Mouse (Mus musculus): ENCODE data around the gene Rundc3a. TPM values are rescaled to one million over a fixed set of nuclear protein-coding genes. Genes with fewer than 3 reads are reported as not detected.
A peak's percentile ranks its signal among the peaks of the same experiment; 100 is the strongest.
"Not testable (repeated sequence)": the region's sequence is repeated elsewhere in the genome, so short reads cannot be mapped to it uniquely, and the experiment has no call there.

Gene Rundc3a
- total and polyA plus RNA-seq, 2 experiments from 2014 or later, result 121 to 306 TPM

GRCm38 (mm10) chr11:102408888-102409794 lies 15.9 kb downstream of the Rundc3a start:
- DNase-seq (no peak), ATAC-seq (no peak)
- H3K4me1 ChIP-seq (ENCODE audit: insufficient read depth), result peaks cover 10% of the 10 kb centered on the region; the same call in 1 of the 2 replicates
- WGBS, result 34% methylated on average over 15 of the region's 15 CpGs
- H3K27ac ChIP-seq (ENCODE audit: low read depth, low read length), result 0 out of 2 replicates have a peak overlapping the region, but pooled peaks have one; percentile 21
- peak overlapping the region; percentile 97 for H3K4me2 ChIP-seq (ENCODE audit: low read depth)
- H3K9ac ChIP-seq, result no peak overlapping the region
- peak overlapping the region; percentile 66 for H3K4me3 ChIP-seq (ENCODE audit: low read depth, low read length)
- no peaks in the 10 kb centered on the region; the same call in 1 of the 2 replicates for H3K36me3 ChIP-seq (ENCODE audit: insufficient read depth)
- H3K27me3 ChIP-seq (ENCODE audit: insufficient read depth, low read length), result no peaks in the 10 kb centered on the region
- no peak for TF ChIP-seq CTCF (IDR thresholded peaks at IDR 0.05; ENCODE audit: low read depth)
- H3K9me3 ChIP-seq (ENCODE audit: low read length), result no peaks in the 10 kb centered on the region

- no peak for ATAC-seq
- H3K4me3 ChIP-seq (ENCODE audit: low read depth, low read length), result no peak overlapping the region
- H3K9ac ChIP-seq, result no peak overlapping the region
- no peak for TF ChIP-seq CTCF (IDR thresholded peaks at IDR 0.05; ENCODE audit: low read depth)
- peaks cover 10% of the 10 kb centered on the region; the same call in 1 of the 2 replicates for H3K4me1 ChIP-seq (ENCODE audit: insufficient read depth)
- WGBS, result 82% methylated on average over 3 of the region's 3 CpGs
- H3K9me3 ChIP-seq (ENCODE audit: low read length), result no peaks in the 10 kb centered on the region
- no peaks in the 10 kb centered on the region for H3K27me3 ChIP-seq (ENCODE audit: insufficient read depth, low read length)
- H3K4me2 ChIP-seq (ENCODE audit: low read depth), result no peak overlapping the region
- H3K36me3 ChIP-seq (ENCODE audit: insufficient read depth), result no peaks in the 10 kb centered on the region
- DNase-seq, result no peak
- H3K27ac ChIP-seq (ENCODE audit: low read depth, low read length), result no peak overlapping the region
Measured at GRCm38 (mm10) chr11:102409795-102410330, 16.7 kb downstream of the Rundc3a start.

- ATAC-seq; DNase-seq; H3K4me1 ChIP-seq (ENCODE audit: insufficient read depth); H3K9ac ChIP-seq; H3K9me3 ChIP-seq (ENCODE audit: low read length); H3K4me2 ChIP-seq (ENCODE audit: low read depth); H3K27me3 ChIP-seq (ENCODE audit: insufficient read depth, low read length); H3K27ac ChIP-seq (ENCODE audit: low read depth, low read length); H3K36me3 ChIP-seq (ENCODE audit: insufficient read depth); H3K4me3 ChIP-seq (ENCODE audit: low read depth, low read length): not testable (repeated sequence)
- 89% methylated on average over 3 of the region's 3 CpGs for WGBS
Measured at GRCm38 (mm10) chr11:102410345-102410744, 17.1 kb downstream of the Rundc3a start.

GRCm38 (mm10) chr11:102411061-102411460 lies 17.9 kb downstream of the Rundc3a start:
- no peak for ATAC-seq
- Histone ChIP-seq H3K27ac (ENCODE audit: low read depth, low read length) (no peak overlapping the region), H3K4me2 (ENCODE audit: low read depth) (no peak overlapping the region), H3K27me3 (ENCODE audit: insufficient read depth, low read length) (no peaks in the 10 kb centered on the region), H3K36me3 (ENCODE audit: insufficient read depth) (no peaks in the 10 kb centered on the region), H3K9ac (no peak overlapping the region), H3K4me3 (ENCODE audit: low read depth, low read length) (no peak overlapping the region), H3K4me1 (ENCODE audit: insufficient read depth) (peaks cover 9% of the 10 kb centered on the region; the same call in 1 of the 2 replicates), H3K9me3 (ENCODE audit: low read length) (no peaks in the 10 kb centered on the region)
- 74% methylated on average over 3 of the region's 3 CpGs for WGBS
- DNase-seq, result no peak
- no peak for TF ChIP-seq CTCF (IDR thresholded peaks at IDR 0.05; ENCODE audit: low read depth)

GRCm38 (mm10) chr11:102411704-102412103 lies 18.5 kb downstream of the Rundc3a start:
- H3K27me3 ChIP-seq (ENCODE audit: insufficient read depth, low read length), result no peaks in the 10 kb centered on the region
- H3K4me2 ChIP-seq (ENCODE audit: low read depth), result no peak overlapping the region
- no peaks in the 10 kb centered on the region for H3K9me3 ChIP-seq (ENCODE audit: low read length)
- DNase-seq (peak; percentile 92), ATAC-seq (peak; percentile 35)
- no peak overlapping the region for H3K9ac ChIP-seq
- H3K4me3 ChIP-seq (ENCODE audit: low read depth, low read length), result no peak overlapping the region
- H3K4me1 ChIP-seq (ENCODE audit: insufficient read depth), result peaks cover 3% of the 10 kb centered on the region; the same call in 1 of the 2 replicates
- no peak overlapping the region for H3K27ac ChIP-seq (ENCODE audit: low read depth, low read length)
- WGBS, result 5% methylated on average over 11 of the region's 11 CpGs
- peak; percentile 91 for TF ChIP-seq CTCF (IDR thresholded peaks at IDR 0.05; ENCODE audit: low read depth)
- no peaks in the 10 kb centered on the region for H3K36me3 ChIP-seq (ENCODE audit: insufficient read depth)

GRCm38 (mm10) chr11:102413059-102413458 lies 19.9 kb downstream of the Rundc3a start:
- WGBS, result 71% methylated on average over 8 of the region's 8 CpGs
- no peaks in the 10 kb centered on the region for H3K9me3 ChIP-seq (ENCODE audit: low read length)
- H3K9ac ChIP-seq, result no peak overlapping the region
- no peak overlapping the region for H3K4me2 ChIP-seq (ENCODE audit: low read depth)
- no peaks in the 10 kb centered on the region for H3K4me1 ChIP-seq (ENCODE audit: insufficient read depth)
- TF ChIP-seq CTCF (IDR thresholded peaks at IDR 0.05; ENCODE audit: low read depth), result no peak
- no peak overlapping the region for H3K27ac ChIP-seq (ENCODE audit: low read depth, low read length)
- ATAC-seq (no peak), DNase-seq (no peak)
- H3K27me3 ChIP-seq (ENCODE audit: insufficient read depth, low read length), result no peaks in the 10 kb centered on the region
- H3K36me3 ChIP-seq (ENCODE audit: insufficient read depth), result no peaks in the 10 kb centered on the region
- no peak overlapping the region for H3K4me3 ChIP-seq (ENCODE audit: low read depth, low read length)

Measured in forebrain, postnatal 0 days (tissue).